Mouse (Mus musculus) heart, embryonic 15.5 days (tissue): ENCODE measurements around the gene Rnps1. TPM values are rescaled to one million over a fixed set of nuclear protein-coding genes. Genes with fewer than 3 reads are reported as not detected.
"Not testable (repeated sequence)": the region's sequence is repeated elsewhere in the genome, so short reads cannot be mapped to it uniquely, and the experiment has no call there.

ENCODE experiments used
- ATAC-seq: fragments of 200-750 bp; cut with Nextera tagmentation; replicated peaks from 2 replicates; pipeline ENCODE4 v1.8.0; 2017; ENCODE audit warnings: low read depth, moderate TSS enrichment; ENCODE audit not compliant: insufficient number of reproducible peaks, insufficient read depth, low FRiP score
- H3K27ac ChIP-seq: fragments of 300-500 bp; sonication (generic); 2 replicates; pipeline ENCODE4 v1.5.1; 2015; ENCODE audit warnings: mild to moderate bottlenecking, inconsistent platforms
- H3K27me3 ChIP-seq: fragments of 300-500 bp; sonication (generic); 2 replicates; pipeline ENCODE4 v1.6.1; 2015; ENCODE audit warnings: inconsistent platforms
- H3K36me3 ChIP-seq: fragments of 300-500 bp; sonication (generic); 2 replicates; pipeline ENCODE4 v1.6.1; 2015; ENCODE audit warnings: mild to moderate bottlenecking, inconsistent platforms
- H3K4me1 ChIP-seq: fragments of 300-500 bp; sonication (generic); replicated peaks from 2 replicates; pipeline ENCODE4 v1.6.1; 2015; ENCODE audit warnings: inconsistent platforms
- H3K4me2 ChIP-seq: fragments of 300-500 bp; sonication (generic); 2 replicates; pipeline ENCODE4 v1.6.1; 2015; ENCODE audit warnings: inconsistent platforms, mild to moderate bottlenecking, moderate library complexity
- H3K4me3 ChIP-seq: fragments of 300-500 bp; sonication (generic); 2 replicates; pipeline ENCODE4 v1.5.1; 2015; ENCODE audit warnings: mild to moderate bottlenecking, inconsistent platforms
- H3K9ac ChIP-seq: fragments of 300-500 bp; sonication (generic); 2 replicates; pipeline ENCODE4 v1.6.1; 2015; ENCODE audit warnings: mild to moderate bottlenecking, inconsistent platforms
- H3K9me3 ChIP-seq: fragments of 300-500 bp; sonication (generic); replicated peaks from 2 replicates; pipeline ENCODE4 v1.6.1; 2016; ENCODE audit warnings: inconsistent platforms
- WGBS: fragments of 180-500 bp; shearing (Covaris S2); methylation state at CpG from one replicate; pipeline ENCODE4 v1.1.7; 2015; ENCODE audit warnings: mixed read lengths; 5-methylcytosine and 5-hydroxymethylcytosine counted together
- polyA plus RNA-seq: library from polyadenylated mRNA; unstranded; fragments of >200 nt; fragmentation: Nextera tagmentation; extraction: Ambion mirVana; gene quantifications from 2 replicates; pipeline ENCODE4 v1.2.1, GENCODE M21; 2015

Rnps1 gene
- polyA plus RNA-seq, 1 experiment from 2014 or later: 186 TPM

GRCm38 (mm10) chr17:24454218-24454755 lies 39.9 kb downstream of the Rnps1 start:
- WGBS: 4% methylated on average over 14 of the region's 14 CpGs
- H3K27ac ChIP-seq: peak overlapping the region; percentile 93
- peaks cover 19% of the 10 kb centered on the region for H3K4me1 ChIP-seq
- H3K9me3 ChIP-seq: no peaks in the 10 kb centered on the region
- H3K27me3 ChIP-seq: no peaks in the 10 kb centered on the region
- peak overlapping the region; percentile 78 for H3K9ac ChIP-seq
- peak overlapping the region; percentile 64 for H3K4me3 ChIP-seq
- peak overlapping the region; percentile 67 for H3K4me2 ChIP-seq
- peaks cover 20% of the 10 kb centered on the region for H3K36me3 ChIP-seq
- ATAC-seq: no peak

- Histone ChIP-seq H3K36me3 (peaks cover 14% of the 10 kb centered on the region), H3K4me3 (peak overlapping the region; percentile 64), H3K4me1 (peaks cover 19% of the 10 kb centered on the region), H3K9ac (peak overlapping the region; percentile 78), H3K9me3 (no peaks in the 10 kb centered on the region), H3K27me3 (no peaks in the 10 kb centered on the region), H3K4me2 (peak overlapping the region; percentile 67), H3K27ac (peak overlapping the region; percentile 93)
- ATAC-seq: peak; percentile 94
- WGBS: under 1% methylated on average over 67 of the region's 67 CpGs
These were observed 40.6 kb downstream of the Rnps1 start for GRCm38 (mm10) chr17:24454756-24455522.

- peak overlapping the region; percentile 67 for H3K4me2 ChIP-seq
- not testable (repeated sequence) for H3K9me3 ChIP-seq, ATAC-seq, H3K9ac ChIP-seq, H3K27me3 ChIP-seq, H3K36me3 ChIP-seq
- 54% methylated on average over 10 of the region's 10 CpGs for WGBS
- peaks cover 19% of the 10 kb centered on the region for H3K4me1 ChIP-seq
- peak overlapping the region; percentile 58 for H3K27ac ChIP-seq
- H3K4me3 ChIP-seq: peak overlapping the region; percentile 64
These were observed 41.3 kb downstream of the Rnps1 start for GRCm38 (mm10) chr17:24455523-24456206.

GRCm38 (mm10) chr17:24461580-24461979 lies 47.2 kb downstream of the Rnps1 start:
- WGBS: 79% methylated on average over 2 of the region's 2 CpGs
- ATAC-seq: no peak

GRCm38 (mm10) chr17:24462932-24463331 lies 48.6 kb downstream of the Rnps1 start:
- Histone ChIP-seq H3K9ac (no peak overlapping the region), H3K9me3 (no peaks in the 10 kb centered on the region), H3K27me3 (no peaks in the 10 kb centered on the region), H3K4me1 (peaks cover 12% of the 10 kb centered on the region), H3K4me3 (no peak overlapping the region), H3K27ac (peak overlapping the region; percentile 18; the same call in 1 of the 2 replicates), H3K4me2 (no peak overlapping the region), H3K36me3 (no peaks in the 10 kb centered on the region)
- WGBS: 50% methylated on average over 1 of the region's 1 CpGs
- peak; percentile 35; the same call in 1 of the 2 replicates for ATAC-seq

More at GRCm38 (mm10) chr17:24461580-24461979, 47.2 kb downstream of the Rnps1 start:
- Histone ChIP-seq H3K27me3 (no peaks in the 10 kb centered on the region), H3K27ac (no peak overlapping the region), H3K36me3 (no peaks in the 10 kb centered on the region), H3K9ac (no peak overlapping the region), H3K9me3 (no peaks in the 10 kb centered on the region), H3K4me1 (peaks cover 12% of the 10 kb centered on the region), H3K4me2 (no peak overlapping the region), H3K4me3 (no peak overlapping the region)

GRCm38 (mm10) chr17:24463374-24464133 lies 49.2 kb downstream of the Rnps1 start:
- no peak; the same call in 1 of the 2 replicates for ATAC-seq
- Histone ChIP-seq H3K4me3 (no peak overlapping the region), H3K36me3 (no peaks in the 10 kb centered on the region), H3K27me3 (no peaks in the 10 kb centered on the region), H3K4me2 (no peak overlapping the region), H3K27ac (peak overlapping the region; percentile 18; the same call in 1 of the 2 replicates), H3K9ac (no peak overlapping the region), H3K4me1 (peaks cover 12% of the 10 kb centered on the region), H3K9me3 (no peaks in the 10 kb centered on the region)
- 42% methylated on average over 6 of the region's 6 CpGs for WGBS

GRCm38 (mm10) chr17:24468636-24469246 lies 54.4 kb downstream of the Rnps1 start:
- 94% methylated on average over 5 of the region's 5 CpGs for WGBS
- Histone ChIP-seq H3K9me3 (no peaks in the 10 kb centered on the region), H3K4me1 (peaks cover 26% of the 10 kb centered on the region), H3K4me2 (no peak overlapping the region), H3K9ac (no peak overlapping the region), H3K27ac (no peak overlapping the region), H3K4me3 (no peak overlapping the region), H3K27me3 (no peaks in the 10 kb centered on the region), H3K36me3 (no peaks in the 10 kb centered on the region)
- ATAC-seq: no peak

- peak overlapping the region; percentile 93 for H3K4me2 ChIP-seq
- H3K27me3 ChIP-seq: no peaks in the 10 kb centered on the region
- no peak for ATAC-seq
- H3K9me3 ChIP-seq: no peaks in the 10 kb centered on the region
- H3K4me1 ChIP-seq: peaks cover 31% of the 10 kb centered on the region
- H3K36me3 ChIP-seq: no peaks in the 10 kb centered on the region
- H3K4me3 ChIP-seq: peak overlapping the region; percentile 81
- 14% methylated on average over 7 of the region's 7 CpGs for whole genome bisulfite sequencing
- H3K27ac ChIP-seq: peak overlapping the region; percentile 84
- peak overlapping the region; percentile 92 for H3K9ac ChIP-seq
These were observed 55.1 kb downstream of the Rnps1 start for GRCm38 (mm10) chr17:24469336-24469909.

- H3K27me3 ChIP-seq: no peaks in the 10 kb centered on the region
- peak; percentile 97 for ATAC-seq
- no peaks in the 10 kb centered on the region for H3K9me3 ChIP-seq
- under 1% methylated on average over 67 of the region's 75 CpGs for WGBS
- H3K4me2 ChIP-seq: peak within 1 kb of the TSS; percentile 93
- H3K27ac ChIP-seq: peak within 1 kb of the TSS; percentile 84
- peak within 1 kb of the TSS; percentile 92 for H3K9ac ChIP-seq
- peak within 1 kb of the TSS; percentile 81 for H3K4me3 ChIP-seq
- peaks cover 31% of the 10 kb centered on the region for H3K4me1 ChIP-seq
- peaks cover 6% of the 10 kb centered on the region for H3K36me3 ChIP-seq
These were observed 55.7 kb downstream of the Rnps1 start, which contains the start of the genes E4f1 and Pgp for GRCm38 (mm10) chr17:24469910-24470602. E4f1 (minus strand) TSS chr17:24470313. Pgp (plus strand) TSS chr17:24470392.
